Mouse (Mus musculus) bone marrow macrophage, adult 2 months (primary cell): Measurements from ENCODE around the gene Taz. TPM values are rescaled to one million over a fixed set of nuclear protein-coding genes. Genes with fewer than 3 reads are reported as not detected.

Source experiments
- H3K27ac ChIP-seq: 2 replicates; pipeline ENCODE4 v1.5.1; 2012; ENCODE audit warnings: low read depth, low read length; ENCODE audit not compliant: insufficient read depth
- H3K4me1 ChIP-seq: 2 replicates; pipeline ENCODE4 v1.6.1; 2012; ENCODE audit warnings: low read length; ENCODE audit not compliant: control insufficient read depth, insufficient read depth
- H3K4me3 ChIP-seq: 2 replicates; pipeline ENCODE4 v1.5.1; 2012; ENCODE audit warnings: mild to moderate bottlenecking, low read length, moderate library complexity; ENCODE audit not compliant: insufficient read depth
- CTCF ChIP-seq: IDR thresholded peaks from 2 replicates; pipeline ENCODE4 v1.5.1; 2012; ENCODE audit warnings: low read depth, mild to moderate bottlenecking, low read length, moderate library complexity
- POLR2A ChIP-seq: IDR thresholded peaks from 2 replicates; pipeline ENCODE4 v1.6.1; 2012; ENCODE audit warnings: mild to moderate bottlenecking, low read depth, low read length, borderline replicate concordance
- polyA plus RNA-seq: library from polyadenylated mRNA; stranded (reverse); fragments of >200 nt; gene quantifications from 2 replicates; pipeline ENCODE4 v1.2.4, GENCODE M21; 2012; ENCODE audit not compliant: missing spikeins, insufficient read depth, insufficient read length

The Taz gene
- polyA plus RNA-seq, 1 experiment: 74.6 TPM

DNA sequence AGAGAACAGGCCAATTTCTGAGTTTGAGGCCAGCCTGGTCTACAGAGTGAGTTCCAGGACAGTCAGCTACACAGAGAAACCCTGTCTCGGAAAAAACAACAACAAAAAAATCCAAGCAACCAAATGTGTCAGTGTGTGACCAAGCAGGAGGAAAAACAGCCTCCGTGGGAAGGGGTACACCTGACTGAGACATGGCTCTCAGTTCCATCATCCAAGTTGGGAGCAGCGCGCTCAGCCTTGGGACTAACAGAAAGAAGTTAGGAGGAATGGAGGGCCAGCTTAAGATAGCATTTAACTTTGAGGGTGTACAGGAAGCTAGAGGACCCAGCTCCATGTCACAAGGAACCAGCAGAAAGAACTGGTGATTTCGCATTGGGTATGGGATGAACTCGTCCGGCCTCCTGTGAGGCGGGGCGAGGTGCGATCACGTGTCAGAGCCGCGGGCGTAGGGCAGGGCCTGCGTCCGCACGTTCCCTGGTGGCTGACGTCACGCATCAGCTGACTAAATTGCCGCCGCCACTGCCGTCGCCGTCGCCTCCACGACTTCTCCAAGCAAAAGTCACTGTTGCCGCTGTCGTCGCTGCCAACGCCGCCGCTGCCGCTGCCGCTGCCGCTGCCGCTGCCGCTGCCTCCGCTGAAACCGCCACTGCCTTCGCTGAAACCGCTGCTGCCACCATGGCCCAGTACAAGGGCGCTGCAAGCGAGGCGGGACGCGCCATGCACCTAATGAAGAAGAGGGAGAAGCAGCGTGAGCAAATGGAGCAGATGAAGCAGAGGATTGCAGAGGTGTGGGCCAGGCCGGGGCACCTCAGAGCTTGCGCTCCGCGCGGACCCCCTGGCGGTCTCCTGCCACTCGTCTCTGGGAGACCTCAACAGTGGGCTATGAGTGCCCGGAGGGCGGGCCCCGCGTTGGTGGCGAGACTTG, 31.1 kb downstream of the Taz start, which contains the start of gene Fam50a:
Fam50a (plus strand) TSS at position 494 of the 925 bp plus-strand sequence.
- Histone ChIP-seq H3K27ac (peak within 1 kb of the TSS; percentile 90), H3K4me1 (peaks cover 19% of the 10 kb centered on the region), H3K4me3 (peak within 1 kb of the TSS; percentile 91)
- TF ChIP-seq CTCF (no peak), POLR2A (no peak)

DNA sequence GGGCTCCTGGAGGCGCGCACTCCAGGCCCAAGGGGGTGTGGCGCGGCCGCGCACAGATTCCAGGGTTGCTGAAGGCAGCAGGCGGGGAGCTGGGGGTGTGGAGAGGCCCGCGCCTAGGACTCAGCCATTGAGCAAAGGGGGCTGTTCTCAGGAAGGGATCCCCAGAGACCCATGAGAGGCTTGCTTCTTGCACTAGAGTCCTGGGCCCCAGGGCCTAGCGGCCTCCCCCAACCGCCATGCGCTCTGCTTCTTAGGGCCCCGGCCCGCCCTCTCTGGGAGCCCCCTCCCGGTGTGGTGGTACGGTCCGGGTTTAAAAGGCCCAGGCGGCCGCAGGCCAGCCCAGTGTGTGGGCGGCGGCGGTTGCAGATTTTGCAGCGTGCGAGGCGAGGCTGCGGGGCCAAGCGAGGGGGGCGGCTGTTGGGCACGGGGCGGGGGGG, 47.0 kb downstream of the Taz start, which contains the start of gene Plxna3:
Plxna3 (plus strand) TSS at position 342 of the 437 bp plus-strand sequence.
- Histone ChIP-seq H3K4me3 (peak within 1 kb of the TSS; percentile 57), H3K4me1 (peaks cover 5% of the 10 kb centered on the region), H3K27ac (peak within 1 kb of the TSS; percentile 34; the same call in 1 of the 2 replicates)
- no peak for TF ChIP-seq POLR2A
- no peak for TF ChIP-seq CTCF

DNA sequence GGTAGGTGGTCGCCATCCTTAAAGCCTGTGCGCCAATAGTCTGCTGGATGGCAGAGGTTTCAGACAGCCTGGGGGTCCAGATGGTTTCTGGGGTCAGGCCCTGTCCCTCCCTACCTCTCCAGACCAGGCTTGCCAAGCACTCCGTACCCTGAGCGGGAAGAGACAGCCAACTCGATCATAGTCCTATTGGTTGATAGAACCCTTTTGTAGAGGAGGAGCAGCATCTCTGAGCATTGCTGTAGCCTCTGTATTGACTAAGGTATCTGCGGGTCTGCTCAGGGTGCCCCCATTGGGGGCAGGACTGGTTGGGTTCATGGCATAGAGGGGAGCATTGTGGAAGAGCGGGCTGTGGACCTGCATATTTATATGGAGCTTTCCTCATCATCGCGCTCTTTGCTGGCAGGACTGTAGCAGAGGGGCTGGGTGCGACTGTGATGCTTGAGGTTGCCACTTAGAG, 47.5 kb downstream of the Taz start:
- TF ChIP-seq CTCF (no peak), POLR2A (no peak)
- H3K4me1 ChIP-seq: peaks cover 5% of the 10 kb centered on the region
- H3K4me3 ChIP-seq: peak overlapping the region; percentile 57
- no peak overlapping the region for H3K27ac ChIP-seq

DNA sequence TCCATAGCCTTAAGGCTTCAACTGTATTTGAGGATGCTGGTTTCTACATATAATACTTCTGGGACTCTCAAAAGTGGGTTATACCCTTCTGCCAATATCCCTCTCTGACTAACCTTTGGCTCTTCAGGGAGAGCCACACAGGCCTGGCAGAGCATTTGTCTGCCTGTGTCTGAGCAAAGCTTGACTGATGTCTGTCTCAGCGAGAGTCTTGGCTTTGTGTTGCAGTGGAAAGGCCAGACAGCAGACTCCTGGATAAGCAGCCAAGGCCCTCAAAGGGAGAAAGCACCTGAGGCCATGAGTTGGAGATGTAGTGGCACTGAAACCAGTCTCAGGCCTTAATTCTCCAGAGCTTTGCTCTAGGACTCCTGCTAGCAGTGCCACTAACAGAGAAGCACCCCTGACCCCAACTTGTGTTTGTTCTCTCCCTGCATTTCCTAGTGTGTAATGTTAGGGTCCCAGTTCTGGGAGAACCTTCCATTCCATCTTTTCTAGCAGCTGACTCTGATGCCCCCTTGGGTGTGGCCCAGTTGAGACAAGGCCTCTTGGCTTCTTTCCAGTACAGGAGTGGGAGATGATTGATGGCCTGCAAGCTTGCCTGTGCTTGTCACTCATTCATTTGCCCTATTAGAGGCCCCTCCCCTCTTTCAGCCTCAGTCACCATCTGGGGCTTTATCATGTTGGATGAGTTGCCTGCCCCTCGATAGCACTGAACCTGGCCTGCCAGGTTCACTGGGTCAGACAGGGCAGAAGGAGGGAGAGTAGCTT, 48.6 kb downstream of the Taz start:
- Histone ChIP-seq H3K27ac (no peak overlapping the region), H3K4me3 (no peak overlapping the region), H3K4me1 (peaks cover 5% of the 10 kb centered on the region)
- TF ChIP-seq POLR2A: no peak
- TF ChIP-seq CTCF: no peak

Other genes starting within 250 kb of the Taz start
- not detected in 2 replicates for gene Opn1mw, start 154.4 kb upstream of the Taz start, polyA plus RNA-seq
- gene Mecp2, start 146.5 kb upstream of the Taz start, polyA plus RNA-seq: 26.2 and 27.3 TPM in 2 replicates
- not detected in 2 replicates for gene Tex28, start 114.1 kb upstream of the Taz start, polyA plus RNA-seq
- gene Tktl1, start 104.7 kb upstream of the Taz start, polyA plus RNA-seq: not detected in 2 replicates
- gene Flna, start 32.1 kb upstream of the Taz start, polyA plus RNA-seq: 326 and 442 TPM in 2 replicates
- 61.4 and 66.9 TPM in 2 replicates for gene Emd, start 27.2 kb upstream of the Taz start, polyA plus RNA-seq
- 136 and 172 TPM in 2 replicates for gene Rpl10, start 11.1 kb upstream of the Taz start, polyA plus RNA-seq
- gene Dnase1l1, start 425 bp downstream of the Taz start, polyA plus RNA-seq: 274 and 292 TPM in 2 replicates
- 529 and 540 TPM in 2 replicates for gene Atp6ap1, start 15.2 kb downstream of the Taz start, polyA plus RNA-seq
- gene Gdi1, start 23.1 kb downstream of the Taz start, polyA plus RNA-seq: 160 and 185 TPM in 2 replicates
- 76.2 and 87.8 TPM in 2 replicates for gene Fam50a, start 31.1 kb downstream of the Taz start, polyA plus RNA-seq
- 2.5 and 3.8 TPM in 2 replicates for gene Plxna3, start 47.2 kb downstream of the Taz start, polyA plus RNA-seq
- 45.1 and 50.3 TPM in 2 replicates for gene Lage3, start 71.7 kb downstream of the Taz start, polyA plus RNA-seq
- 20.5 and 23.7 TPM in 2 replicates for gene Ubl4a, start 91.3 kb downstream of the Taz start, polyA plus RNA-seq
- 13.5 and 15.2 TPM in 2 replicates for gene Slc10a3, start 91.4 kb downstream of the Taz start, polyA plus RNA-seq
- gene Fam3a, start 111.4 kb downstream of the Taz start, polyA plus RNA-seq: 22.2 and 26.8 TPM in 2 replicates
- 28.4 and 34.5 TPM in 2 replicates for gene Ikbkg, start 111.4 kb downstream of the Taz start, polyA plus RNA-seq
- 156 and 180 TPM in 2 replicates for gene G6pdx, start 147.3 kb downstream of the Taz start, polyA plus RNA-seq
- gene Gm6880, start 199.5 kb downstream of the Taz start, polyA plus RNA-seq: not detected in 2 replicates